ENCODE assay signal across 7 mouse cellular contexts in genomic region chr5:148550821-148551763, GRCm38 (mm10). TPM values are rescaled to one million over a fixed set of nuclear protein-coding genes. Genes with fewer than 3 reads are reported as not detected.
DNase-seq lines count a peak whose midpoint lies in the region; ATAC-seq and TF ChIP-seq lines count a peak whose summit lies in the region.

No protein-coding gene starts in this region.

- peak overlapping the region; percentile 85 for H3K4me3 ChIP-seq in E14TG2a.4 (replicated peaks; ENCODE audit: low read length)
- H3K4me3 ChIP-seq in heart, embryonic 14.5 days (ENCODE audit: control insufficient read depth in 1 of 2, insufficient read depth in 1 of 2, low read depth in 1 of 2, low read length in 2 of 2), result peak overlapping the region; percentile 69 to 93

- H3K27me3 ChIP-seq in E14TG2a.4 (ENCODE audit: insufficient read depth, low read length) (no peaks in the 10 kb centered on the region), Patski (no peaks in the 10 kb centered on the region)
- H3K27me3 ChIP-seq in heart, embryonic 14.5 days (ENCODE audit: control insufficient read depth, insufficient read depth, low read length), result no peaks in the 10 kb centered on the region

- H3K27ac ChIP-seq in heart, embryonic 14.5 days (replicated peaks in 1 of 2; ENCODE audit: control insufficient read depth in 1 of 2, insufficient read depth in 1 of 2, low read depth in 2 of 2, low read length in 2 of 2), result peak overlapping the region; percentile 96 to 98

- POLR2A ChIA-PET in Patski (lab: Charles Lee), result interaction anchor here (0.6 to 1.7 kb wide), 5 partner anchors 43 to 242 kb away, joined by 3 to 5 read pairs (median 3); no protein-coding TSS in a partner anchor

- in situ Hi-C loops in Patski (cut with MboI; ENCODE audit: low pct_unique_long_range_greater_than_20kb), result loop anchor here (5.0 kb wide), 1 partner anchor 206 kb away; no protein-coding TSS in a partner anchor

- no peak for ATAC-seq in Patski
- ATAC-seq in heart, embryonic 14.5 days (ENCODE audit: insufficient number of reproducible peaks, insufficient read depth, low FRiP score, low read depth), result no peak

- DNase-seq in Patski (ENCODE audit: low read depth, low spot score), result no peak
- DNase-seq in embryo, embryonic 11 days, result peak; percentile 59
- DNase-seq in kidney, postnatal 14 days, result peak; percentile 58
- DNase-seq in lung, postnatal 25 days (ENCODE audit: low spot score), result peak; percentile 46
- peak; percentile 18 for DNase-seq in right cerebral cortex, postnatal 14 days

- H3K4me2 ChIP-seq in heart, embryonic 14.5 days (ENCODE audit: low read length), result peak overlapping the region; percentile 82

- no peaks in the 10 kb centered on the region for H3K9me3 ChIP-seq in E14TG2a.4 (ENCODE audit: low read length)
- no peaks in the 10 kb centered on the region for H3K9me3 ChIP-seq in heart, embryonic 14.5 days (ENCODE audit: control insufficient read depth, low read length)

- no peaks in the 10 kb centered on the region for H3K36me3 ChIP-seq in E14TG2a.4 (ENCODE audit: insufficient read depth, low read length)
- no peaks in the 10 kb centered on the region for H3K36me3 ChIP-seq in heart, embryonic 14.5 days (ENCODE audit: control insufficient read depth, insufficient read depth, low read length)

- CTCF ChIA-PET in Patski (lab: Charles Lee), result interaction anchor here (1.1 to 2.2 kb wide), 3 partner anchors 94 to 242 kb away, joined by 3 to 5 read pairs (median 4); no protein-coding TSS in a partner anchor

- peaks cover 68% of the 10 kb centered on the region for H3K4me1 ChIP-seq in E14TG2a.4 (replicated peaks; ENCODE audit: low read depth, low read length)
- H3K4me1 ChIP-seq in heart, embryonic 14.5 days (ENCODE audit: control insufficient read depth in 2 of 2, insufficient read depth in 2 of 2, low read length in 2 of 2), result peaks cover 22 to 56% of the 10 kb centered on the region in 2 experiments

- WGBS in heart, embryonic 14.5 days, result under 1% methylated on average over 28 of the region's 28 CpGs

- H3K9ac ChIP-seq in heart, embryonic 14.5 days (ENCODE audit: low read length), result peak overlapping the region; percentile 84

- TF ChIP-seq CTCF in E14TG2a.4 (conservative IDR thresholded peaks at IDR 0.05; ENCODE audit: low read length), result no peak
- TF ChIP-seq CTCF in Patski (IDR thresholded peaks at IDR 0.05), result peak; percentile 6

RNA-seq across cellular contexts. Expression of gene Ubl3, which starts 1.5 kb away (rescaled TPM):
- polyA plus RNA-seq in Patski (2021), result 131 TPM
- polyA plus RNA-seq in heart, embryonic 14.5 days (2014; fragmentation: Nextera tagmentation; extraction: Ambion mirVana), result 80.2 and 81.3 TPM in 2 replicates
